Mouse (Mus musculus): ENCODE measurements around the gene Utrn.

DNA sequence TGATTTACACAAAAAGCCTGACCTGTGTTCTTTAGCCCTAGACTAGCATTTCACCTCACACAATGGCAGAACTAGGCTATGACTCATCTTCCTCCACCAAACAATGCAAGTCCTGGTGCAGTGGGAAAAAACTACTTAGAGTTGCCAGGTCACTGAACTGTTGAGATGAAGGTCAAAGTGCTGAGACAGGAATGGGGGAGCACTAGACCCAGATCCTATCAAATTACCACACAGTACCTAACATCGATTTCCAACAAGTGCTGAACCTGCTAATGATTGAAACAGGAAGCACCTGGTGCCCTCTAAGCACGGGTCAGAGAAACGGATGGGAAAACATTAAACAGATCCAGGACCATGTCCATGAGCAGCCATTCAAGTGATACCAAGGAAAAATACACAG is 59.5 kb downstream of the Utrn start:
- no peak for TF ChIP-seq CTCF (IDR thresholded peaks at IDR 0.05; ENCODE audit: extremely low read depth, insufficient read depth, low read length)
- TF ChIP-seq POLR2A (IDR thresholded peaks at IDR 0.05; ENCODE audit: extremely low read depth, insufficient read depth, low read length): no peak

Measured in cortical plate, adult 2 months (tissue).